Mouse (Mus musculus) c-Kit-positive CD71-positive TER-119-negative erythroid progenitor cells, embryonic 14.5 days (primary cell): ENCODE data around the gene Zfp473.
A peak's percentile ranks its signal among the peaks of the same experiment; 100 is the strongest.
"Not testable (repeated sequence)": the region's sequence is repeated elsewhere in the genome, so short reads cannot be mapped to it uniquely, and the experiment has no call there.

Experiments used
- DNase-seq: peaks from one replicate; pipeline ENCODE4 v3.0.0-alpha.2; 2013; ENCODE audit warnings: low read depth

Gene Zfp473

DNA sequence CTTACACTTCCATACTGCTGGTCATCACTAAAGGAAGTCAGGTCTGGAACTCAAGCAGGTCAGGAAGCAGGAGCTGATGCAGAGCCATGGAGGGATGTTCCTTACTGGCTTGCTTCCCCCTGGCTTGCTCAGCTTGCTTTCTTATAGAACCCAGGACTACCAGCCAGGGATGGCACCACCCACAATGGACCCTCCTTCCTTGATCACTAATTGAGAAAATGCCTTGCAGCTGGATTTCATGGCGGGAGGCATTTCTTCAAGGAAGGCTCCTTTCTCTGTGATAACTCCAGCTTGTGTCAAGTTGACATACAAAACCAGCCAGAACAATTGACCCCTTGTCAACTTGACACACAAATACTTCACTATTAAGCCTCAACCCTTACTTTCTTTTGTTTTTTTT, at the start of gene Zfp473:
Gene Zfp473 (minus strand): TSS at position 101 of the 400 bp plus-strand sequence.
- DNase-seq, result not testable (repeated sequence)

GRCm38 (mm10) chr7:44792781-44793180, 41.9 kb upstream of the Zfp473 start:
- DNase-seq, result no peak

GRCm38 (mm10) chr7:44790066-44790465, 39.2 kb upstream of the Zfp473 start:
- no peak for DNase-seq

- no peak for DNase-seq
Measured at GRCm38 (mm10) chr7:44789531-44789930, 38.7 kb upstream of the Zfp473 start.

- no peak for DNase-seq
Measured at GRCm38 (mm10) chr7:44780101-44780500, 29.3 kb upstream of the Zfp473 start.

DNA sequence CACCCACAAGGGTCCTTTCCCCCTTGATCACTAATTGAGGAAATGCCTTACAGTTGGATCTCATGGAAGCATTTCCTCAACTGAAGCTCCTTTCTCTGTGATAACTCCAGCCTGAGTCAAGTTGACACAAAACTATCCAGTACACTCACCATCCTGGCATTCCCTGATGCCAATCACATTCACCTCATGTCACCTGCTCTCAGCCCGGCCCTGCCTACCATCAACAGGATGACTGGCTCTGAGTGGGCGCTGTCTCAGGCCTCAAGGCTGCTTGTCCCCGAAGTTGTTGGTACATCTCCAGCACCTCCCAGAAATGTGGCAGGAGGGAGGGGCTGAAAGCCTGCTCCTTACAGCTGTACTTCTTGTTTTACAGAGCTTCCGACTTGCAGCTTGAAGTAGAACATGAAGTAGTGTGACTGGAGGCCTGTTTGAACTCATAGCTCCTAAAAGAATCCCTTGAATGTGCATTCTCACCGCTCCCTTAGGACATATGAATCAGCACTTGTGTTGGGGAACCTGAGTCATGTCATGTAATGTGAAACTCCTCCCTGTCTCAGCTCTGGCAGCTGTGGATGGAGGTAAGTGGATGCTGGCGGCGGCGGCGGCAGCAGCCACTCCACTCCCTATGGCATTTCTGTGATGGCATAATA, 26.1 kb upstream of the Zfp473 start:
- DNase-seq, result no peak

DNA sequence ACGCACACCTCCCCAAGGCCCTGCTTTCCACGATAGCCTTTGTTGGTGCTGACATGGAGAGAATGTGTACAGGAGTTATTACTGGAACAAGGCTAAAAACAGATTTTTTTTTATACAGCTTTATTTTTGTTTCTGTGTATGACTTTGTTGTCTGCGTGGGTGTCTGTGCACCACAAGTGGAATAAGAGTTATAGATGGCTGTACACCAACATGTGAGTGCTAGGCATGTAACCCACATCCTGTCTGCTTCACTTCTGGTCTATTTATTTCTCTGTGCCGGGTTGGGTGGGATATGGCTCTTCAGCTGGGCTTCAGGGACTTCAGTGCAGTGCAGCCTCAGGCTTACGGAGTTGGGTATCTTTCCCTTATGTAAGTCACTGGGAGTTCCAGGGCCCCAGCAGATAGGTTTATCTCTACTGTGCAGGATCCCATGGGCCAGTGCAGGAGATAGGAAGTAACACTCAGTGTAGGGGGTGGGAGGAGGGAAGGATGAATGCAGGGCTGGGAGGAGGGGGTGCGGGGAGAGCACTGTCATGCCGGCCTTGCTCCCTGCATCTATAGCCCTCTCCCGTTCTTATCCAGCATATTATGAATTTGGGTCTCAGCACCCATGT, 21.8 kb upstream of the Zfp473 start:
- peak; percentile 55 for DNase-seq

DNA sequence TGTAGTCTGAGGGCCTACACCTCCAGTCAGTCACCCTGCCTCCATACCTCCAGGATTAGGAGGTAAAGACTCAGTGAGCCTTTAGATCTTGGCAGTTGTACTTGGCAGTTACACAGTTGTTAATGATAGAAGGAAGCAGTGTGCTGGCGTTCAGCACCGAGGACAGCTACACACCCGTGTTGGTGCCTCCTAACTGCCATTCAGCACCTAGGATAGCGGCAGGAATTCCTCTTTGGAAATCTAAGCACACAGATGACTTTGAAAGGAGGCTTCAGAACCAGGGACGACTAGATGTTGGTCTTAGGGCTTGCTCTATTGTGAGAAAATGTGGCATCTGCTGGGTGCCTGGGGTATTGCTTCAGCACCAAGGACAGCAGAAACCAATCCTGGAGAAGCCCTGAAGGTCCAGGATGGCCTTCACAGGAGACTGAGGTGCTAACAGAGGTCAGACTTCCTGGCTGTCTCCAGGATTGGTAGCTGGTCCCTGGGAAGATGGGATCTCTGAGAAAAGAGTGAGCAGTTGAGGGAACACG, 19.3 kb upstream of the Zfp473 start:
- peak; percentile 71 for DNase-seq

DNA sequence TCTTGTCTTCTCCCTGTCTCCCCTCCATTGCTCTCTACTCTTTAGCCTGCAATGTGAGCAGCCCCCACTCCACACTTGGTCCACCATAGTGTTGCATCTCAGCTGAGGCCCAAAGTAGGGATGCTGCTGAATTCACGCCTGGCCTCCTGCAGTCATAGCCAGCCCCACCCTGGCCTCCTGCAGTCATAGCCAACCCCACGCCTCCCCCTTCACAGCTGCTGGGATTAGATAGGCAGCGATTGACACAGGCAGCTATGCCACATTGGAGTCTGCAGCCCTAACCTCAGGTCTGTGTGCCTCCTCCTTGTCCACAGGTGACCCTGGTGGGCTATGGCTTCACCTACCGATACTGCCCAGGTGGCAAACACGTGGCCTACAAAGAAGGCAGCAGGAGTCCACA, 17.3 kb upstream of the Zfp473 start:
- no peak for DNase-seq

GRCm38 (mm10) chr7:44760366-44760765, 9.5 kb upstream of the Zfp473 start:
- no peak for DNase-seq

- DNase-seq, result no peak
Measured at GRCm38 (mm10) chr7:44757164-44757563, 6.3 kb upstream of the Zfp473 start.

DNA sequence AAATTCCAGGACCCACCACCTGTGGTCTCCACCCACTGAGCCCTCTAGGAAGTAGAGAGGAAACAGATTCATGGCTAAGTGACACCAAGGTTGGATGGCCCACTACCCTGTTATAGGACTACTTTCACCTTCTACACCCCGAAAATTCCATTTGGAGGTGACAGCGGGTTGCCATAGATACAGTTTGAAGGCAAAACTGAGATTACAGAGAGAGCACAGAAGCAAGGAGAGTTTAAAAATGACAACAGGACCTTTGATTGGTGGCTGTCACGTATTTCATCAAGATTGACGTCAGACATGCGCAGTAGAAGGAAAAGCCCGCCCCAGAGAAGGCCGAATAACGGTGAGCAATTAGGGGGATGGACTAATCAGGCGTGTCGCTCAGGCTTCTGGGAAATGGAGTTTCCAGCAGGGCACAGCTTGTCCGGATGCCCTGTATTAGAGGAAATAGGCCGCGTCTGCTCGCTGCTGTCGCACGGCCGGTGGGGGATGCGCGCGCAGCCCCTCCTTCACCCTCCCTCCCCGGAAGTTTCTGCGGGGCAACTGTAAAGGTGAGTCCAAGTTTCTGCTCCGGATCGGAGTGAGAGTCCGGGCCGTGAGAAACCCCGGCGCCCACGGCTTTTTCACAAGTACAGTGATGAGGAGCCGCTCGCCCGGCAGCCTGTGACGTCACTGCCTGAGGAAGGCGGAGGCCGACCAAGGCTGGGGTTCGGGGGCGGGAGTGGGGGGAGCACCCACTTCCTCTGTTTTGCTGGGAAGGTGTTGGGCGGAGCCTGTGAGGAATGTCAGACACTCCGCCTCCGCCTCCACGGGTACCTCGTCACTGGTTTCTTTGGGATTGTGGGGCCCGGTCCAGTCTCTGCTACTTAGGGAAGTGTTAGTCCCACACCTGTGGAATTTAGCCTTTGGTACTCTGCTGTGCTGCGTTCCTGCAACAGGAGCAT, 2.5 kb downstream of the Zfp473 start, which contains the start of gene Vrk3:
Gene Vrk3 (plus strand): TSS at position 313 of the 944 bp plus-strand sequence.
- DNase-seq, result peak; percentile 95

DNA sequence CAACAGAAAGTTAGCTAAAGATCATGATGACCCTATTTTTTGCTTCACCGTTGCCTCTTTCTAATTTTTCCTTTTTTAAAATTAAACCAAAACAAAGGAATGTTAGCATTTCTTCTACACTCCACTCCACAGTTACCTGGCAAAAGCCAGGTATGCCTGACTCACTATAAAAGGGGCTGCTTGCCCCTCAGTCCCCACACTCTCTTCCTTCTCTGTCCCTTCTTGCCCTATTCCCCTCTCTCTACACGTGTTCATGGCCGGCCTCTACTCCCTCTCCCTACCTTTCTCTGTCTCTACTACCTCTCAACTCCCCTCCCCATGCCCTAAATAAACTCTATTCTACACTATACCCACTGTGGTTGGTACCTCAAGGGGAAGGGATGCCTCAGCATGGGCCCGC, 3.7 kb downstream of the Zfp473 start:
- DNase-seq, result no peak

- DNase-seq, result peak; percentile 50
Measured at GRCm38 (mm10) chr7:44745076-44745475, 5.8 kb downstream of the Zfp473 start.

- DNase-seq, result no peak
Measured at GRCm38 (mm10) chr7:44744270-44744669, 6.6 kb downstream of the Zfp473 start.

DNA sequence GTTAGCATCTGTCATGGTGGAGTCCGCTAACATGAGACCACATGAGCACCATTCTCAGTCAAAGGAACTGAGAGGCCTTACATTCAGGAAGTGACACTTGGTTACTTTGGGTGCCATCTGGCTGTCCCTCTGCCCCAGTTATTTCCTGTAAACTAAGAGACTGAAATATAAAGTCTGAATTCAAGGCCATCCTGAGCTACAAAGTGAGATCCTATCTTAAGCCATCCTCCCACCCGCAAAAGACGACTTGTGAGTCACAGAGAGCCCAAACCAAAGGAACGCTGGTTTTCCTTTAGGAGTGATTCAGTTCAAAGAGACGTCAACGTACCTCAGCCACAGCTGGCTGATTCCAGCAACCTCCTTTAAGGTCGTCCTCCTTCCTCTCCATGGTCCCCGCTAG, 9.5 kb downstream of the Zfp473 start:
- no peak for DNase-seq

DNA sequence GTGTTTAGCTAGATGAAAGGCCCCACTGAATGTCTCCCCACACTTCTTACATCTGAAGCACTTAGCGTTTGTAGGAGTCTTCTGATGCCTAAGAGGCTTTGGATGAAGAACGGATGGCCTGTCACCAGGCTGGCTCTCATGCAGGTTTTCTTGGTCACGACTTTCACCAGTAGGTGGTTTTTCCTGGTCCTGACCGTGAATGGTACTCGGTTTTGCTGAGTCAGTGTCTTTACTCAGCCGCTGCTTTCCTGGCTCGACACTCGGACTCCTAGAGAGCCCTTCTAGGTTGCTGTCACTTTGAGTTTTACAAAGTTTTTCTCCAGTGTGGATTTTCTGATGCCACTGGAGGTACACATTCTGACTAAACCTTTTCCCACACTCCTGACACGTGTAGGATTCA, 17.1 kb downstream of the Zfp473 start:
- DNase-seq, result no peak

DNA sequence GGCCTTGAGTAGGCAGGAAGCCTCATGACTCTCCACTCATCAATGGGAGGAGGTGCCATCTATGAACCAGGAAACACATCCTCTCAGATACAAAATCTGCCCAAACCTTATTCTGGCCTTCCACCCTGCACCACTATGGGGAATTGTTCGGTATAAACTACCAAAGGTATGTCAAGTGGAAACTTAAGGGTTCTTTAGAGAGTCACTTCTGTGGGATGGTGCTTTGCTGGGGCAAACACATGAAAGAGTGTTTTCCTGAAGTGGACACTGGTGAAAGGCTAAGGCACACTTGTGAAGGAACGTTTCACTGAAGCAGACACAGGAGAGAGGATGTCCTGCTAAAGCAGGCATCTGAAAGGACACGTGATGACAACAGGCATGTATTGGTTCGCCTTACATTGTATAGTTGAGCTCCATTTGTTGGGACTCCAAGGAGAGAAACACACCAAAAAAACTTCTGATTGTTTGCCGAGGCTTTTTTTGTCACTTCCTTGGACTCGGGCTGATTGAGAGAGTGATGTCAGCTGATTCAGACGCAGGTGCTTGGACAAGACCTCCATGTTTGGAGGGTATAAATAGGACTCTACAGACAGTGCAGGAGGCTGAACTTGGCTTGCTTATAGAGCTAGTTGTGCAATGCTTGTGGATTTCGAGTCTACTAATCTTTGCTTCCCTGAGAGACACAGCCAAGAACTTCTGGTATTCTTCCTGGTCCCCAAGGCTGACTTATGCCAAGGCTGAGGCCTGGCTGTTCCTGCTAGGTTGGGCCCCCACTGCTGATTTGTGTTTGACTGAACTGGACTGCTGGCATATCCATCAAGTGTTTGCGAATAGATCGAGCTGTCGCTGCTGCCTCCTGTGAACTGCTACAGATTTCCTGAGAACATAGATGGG, 22.5 kb downstream of the Zfp473 start:
- DNase-seq, result no peak

DNA sequence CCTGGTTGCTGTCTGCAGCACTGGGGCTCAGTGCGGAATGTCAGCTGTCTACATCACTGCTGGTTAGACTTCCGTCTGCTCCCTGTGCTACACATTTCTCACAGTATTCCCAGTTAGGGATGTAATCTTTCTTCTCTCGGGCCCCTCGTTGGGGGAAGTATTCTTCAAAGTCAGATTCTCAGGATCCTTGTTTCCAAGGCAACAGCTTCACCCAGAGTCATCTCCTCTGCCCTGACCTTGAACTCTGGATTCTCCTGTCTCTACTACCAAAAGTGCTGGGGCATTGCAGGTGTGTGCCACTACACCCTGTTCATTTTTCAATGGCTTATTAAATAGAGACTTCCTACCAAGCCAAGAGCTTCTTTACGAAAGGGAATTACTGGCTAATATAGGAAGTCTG, 23.7 kb downstream of the Zfp473 start:
- DNase-seq, result no peak

DNA sequence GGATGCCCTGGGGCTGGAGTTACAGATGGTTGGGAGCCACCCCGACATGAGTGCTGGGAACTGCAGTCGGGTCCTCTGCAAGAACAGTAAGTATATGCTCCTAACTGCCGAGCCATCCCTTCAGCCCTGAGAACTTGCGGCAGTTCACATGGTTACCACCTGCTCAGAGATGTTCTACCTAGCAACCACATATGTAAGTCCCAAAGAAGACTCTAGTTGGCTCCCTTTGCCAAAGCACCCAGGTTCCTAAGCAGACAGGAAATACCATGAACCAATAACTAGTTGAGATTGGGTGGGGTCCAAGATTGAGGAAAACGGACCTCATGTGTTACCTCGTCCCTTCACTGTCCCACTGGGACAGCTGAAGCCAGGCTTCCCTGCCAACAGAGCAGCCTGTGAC, 24.5 kb downstream of the Zfp473 start:
- no peak for DNase-seq

DNA sequence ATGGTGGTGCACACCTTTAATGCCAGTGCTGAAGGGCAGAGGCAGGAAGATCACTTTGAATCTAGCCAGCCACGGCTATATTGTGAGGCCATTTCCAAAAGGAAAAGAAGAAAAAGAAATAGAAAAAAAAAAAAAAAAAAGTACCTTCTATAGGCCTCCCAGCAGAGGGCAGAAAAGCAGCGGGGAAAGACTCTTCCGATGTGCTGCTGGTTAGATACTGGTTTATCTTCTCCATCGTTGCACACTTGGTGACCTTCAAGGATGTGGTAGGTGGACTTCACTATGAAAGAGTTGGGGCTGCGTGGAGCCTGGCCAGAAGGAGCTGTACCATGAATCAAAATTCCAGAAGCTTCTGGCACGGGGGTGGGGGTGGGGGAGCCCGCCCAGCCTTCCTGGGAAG, 26.5 kb downstream of the Zfp473 start:
- DNase-seq, result peak; percentile 10

GRCm38 (mm10) chr7:44722058-44722457, 28.8 kb downstream of the Zfp473 start:
- DNase-seq, result no peak
